11 mouse cellular contexts compared by ENCODE assay signal in genomic region chr14:111680271-111680670, GRCm38 (mm10). TPM values are rescaled to one million over a fixed set of nuclear protein-coding genes. Genes with fewer than 3 reads are reported as not detected.
DNase-seq lines count a peak whose midpoint lies in the region; ATAC-seq and TF ChIP-seq lines count a peak whose summit lies in the region.
"Had no signal": no experiment of that assay in that cellular context is flagged by ENCODE, and none has a peak within 500 bp of the region (broad histone marks: within the 10 kb centered on the region; RNA-seq: fewer than 3 reads in every experiment).

No protein-coding gene starts in this region.

- WGBS in heart, embryonic 14.5 days = 55% methylated on average over 8 of the region's 8 CpGs
- WGBS in embryonic facial prominence, embryonic 14.5 days = 72% methylated on average over 8 of the region's 8 CpGs
- 78% methylated on average over 8 of the region's 8 CpGs for WGBS in limb, embryonic 14.5 days

- no peak for ATAC-seq in heart, embryonic 14.5 days (ENCODE audit: insufficient number of reproducible peaks, insufficient read depth, low FRiP score, low read depth)
- no peak for ATAC-seq in embryonic facial prominence, embryonic 14.5 days (ENCODE audit: low read depth)
- no peak for ATAC-seq in limb, embryonic 14.5 days (ENCODE audit: low FRiP score, low read depth)

- peaks cover 13 to 15% of the 10 kb centered on the region in 2 experiments; a peak in 3 of 4 replicates for H3K4me1 ChIP-seq in heart, embryonic 14.5 days (ENCODE audit: control insufficient read depth in 2 of 2, insufficient read depth in 2 of 2, low read length in 2 of 2)
- no peaks in the 10 kb centered on the region for H3K4me1 ChIP-seq in embryonic facial prominence, embryonic 14.5 days (ENCODE audit: control insufficient read depth, insufficient read depth, low read length)
- peaks cover 6% of the 10 kb centered on the region; the same call in 1 of the 2 replicates for H3K4me1 ChIP-seq in limb, embryonic 14.5 days (ENCODE audit: control insufficient read depth, insufficient read depth, low read length)

- H3K27ac ChIP-seq in heart, embryonic 14.5 days (replicated peaks in 1 of 2; ENCODE audit: control insufficient read depth in 1 of 2, insufficient read depth in 1 of 2, low read depth in 2 of 2, low read length in 2 of 2) = no peak overlapping the region
- no peak overlapping the region for H3K27ac ChIP-seq in embryonic facial prominence, embryonic 14.5 days (replicated peaks; ENCODE audit: low read depth, low read length)
- H3K27ac ChIP-seq in limb, embryonic 14.5 days (replicated peaks; ENCODE audit: low read depth, low read length) = no peak overlapping the region
- H3K27ac ChIP-seq: macrophage had no signal

- H3K9me3 ChIP-seq in heart, embryonic 14.5 days (ENCODE audit: control insufficient read depth, low read length) = no peaks in the 10 kb centered on the region
- no peaks in the 10 kb centered on the region for H3K9me3 ChIP-seq in embryonic facial prominence, embryonic 14.5 days (ENCODE audit: control insufficient read depth, low read length)
- H3K9me3 ChIP-seq in limb, embryonic 14.5 days (ENCODE audit: control insufficient read depth, low read length) = no peaks in the 10 kb centered on the region

- no peak for TF ChIP-seq POLR2A in limb, embryonic 14.5 days (IDR thresholded peaks at IDR 0.05; ENCODE audit: borderline replicate concordance, extremely low read depth, insufficient read depth, insufficient read length)

- peak overlapping the region in 1 of 2 experiments; percentile 51; a peak in 1 of 4 replicates for H3K4me3 ChIP-seq in heart, embryonic 14.5 days (ENCODE audit: control insufficient read depth in 1 of 2, insufficient read depth in 1 of 2, low read depth in 1 of 2, low read length in 2 of 2)
- no peak overlapping the region for H3K4me3 ChIP-seq in embryonic facial prominence, embryonic 14.5 days (ENCODE audit: low read depth, low read length)
- 0 out of 2 replicates have a peak overlapping the region, but pooled peaks have one; percentile 54 for H3K4me3 ChIP-seq in limb, embryonic 14.5 days (replicated peaks; ENCODE audit: low read length)

- DNase-seq in heart, postnatal 10 days = no peak
- DNase-seq in brain, adult 2 months (ENCODE audit: low read depth, low spot score) = peak; percentile 24
- DNase-seq in embryonic facial prominence, embryonic 14.5 days (ENCODE audit: low spot score) = no peak
- no peak for DNase-seq in limb, embryonic 14.5 days (ENCODE audit: low spot score)
- no peak for DNase-seq in c-Kit-positive CD71-positive TER-119-positive erythroid progenitor cells, embryonic 14.5 days (ENCODE audit: low spot score)
- no peak for DNase-seq in frontal cortex, postnatal 25 days (ENCODE audit: low spot score in 2 of 2)
- no peak for DNase-seq in layer of hippocampus, adult 9-11 months
- DNase-seq: heart, adult 18-20 months; kidney, postnatal 36 days had no signal

- intact Hi-C loops in heart, postnatal 10 days (cut with DNase I) = no loop called here

- peak overlapping the region; percentile 80 for H3K4me2 ChIP-seq in heart, embryonic 14.5 days (ENCODE audit: low read length)
- 0 out of 2 replicates have a peak overlapping the region, but pooled peaks have one; percentile 96 for H3K4me2 ChIP-seq in embryonic facial prominence, embryonic 14.5 days (ENCODE audit: low read depth, low read length)
- peak overlapping the region; percentile 95; the same call in 1 of the 2 replicates for H3K4me2 ChIP-seq in limb, embryonic 14.5 days (replicated peaks; ENCODE audit: low read depth, low read length, severe bottlenecking)

- peaks cover 19% of the 10 kb centered on the region; the same call in 1 of the 2 replicates for H3K27me3 ChIP-seq in heart, embryonic 14.5 days (ENCODE audit: control insufficient read depth, insufficient read depth, low read length)
- peaks cover 26% of the 10 kb centered on the region for H3K27me3 ChIP-seq in embryonic facial prominence, embryonic 14.5 days (replicated peaks; ENCODE audit: control insufficient read depth, insufficient read depth, low read length)
- H3K27me3 ChIP-seq in limb, embryonic 14.5 days (ENCODE audit: control insufficient read depth, insufficient read depth, low read length) = peaks cover 32% of the 10 kb centered on the region

- H3K36me3 ChIP-seq in heart, embryonic 14.5 days (ENCODE audit: control insufficient read depth, insufficient read depth, low read length) = no peaks in the 10 kb centered on the region
- no peaks in the 10 kb centered on the region for H3K36me3 ChIP-seq in embryonic facial prominence, embryonic 14.5 days (ENCODE audit: control insufficient read depth, insufficient read depth, low read length)
- no peaks in the 10 kb centered on the region for H3K36me3 ChIP-seq in limb, embryonic 14.5 days (ENCODE audit: control insufficient read depth, insufficient read depth, low read length)

- H3K9ac ChIP-seq in heart, embryonic 14.5 days (ENCODE audit: low read length) = no peak overlapping the region
- H3K9ac ChIP-seq in embryonic facial prominence, embryonic 14.5 days (ENCODE audit: low read depth, low read length) = no peak overlapping the region
- H3K9ac ChIP-seq in limb, embryonic 14.5 days (ENCODE audit: low read depth, low read length, severe bottlenecking) = no peak overlapping the region

RNA-seq across cellular contexts. Expression of gene Slitrk5, which starts 5.4 kb away (rescaled TPM):
- polyA plus RNA-seq in heart, embryonic 14.5 days (2014; fragmentation: Nextera tagmentation; extraction: Ambion mirVana) = 9.7 and 9.8 TPM in 2 replicates
- total RNA-seq in heart, postnatal 10 days (2021) = under 1 TPM in 1 of 2 experiments, not detected in 1; 0.07 TPM
- 3.7 and 5.0 TPM in 2 replicates for polyA plus RNA-seq in embryonic facial prominence, embryonic 14.5 days (2014; fragmentation: Nextera tagmentation; extraction: Ambion mirVana)
- 2.4 and 3.2 TPM in 2 replicates for polyA plus RNA-seq in limb, embryonic 14.5 days (2012; rRNA removed)
- 2.2 and 4.0 TPM in 2 replicates for polyA plus RNA-seq in limb, embryonic 14.5 days (2014; fragmentation: Nextera tagmentation; extraction: Ambion mirVana)
- polyA plus RNA-seq: macrophage had no signal
